Mouse (Mus musculus) kidney, adult 2 months (tissue): ENCODE data around the gene Cxcl14.

ENCODE experiments used
- CTCF ChIP-seq: fragments of 200-500 bp; conservative IDR thresholded peaks from 2 replicates; pipeline ENCODE4 v1.5.1; 2011; ENCODE audit warnings: low read depth, mild to moderate bottlenecking, control low read depth, low read length, moderate library complexity, mixed read lengths; ENCODE audit not compliant: insufficient read depth, insufficient read length
- POLR2A ChIP-seq: fragments of 200-500 bp; IDR thresholded peaks from one replicate; pipeline ENCODE4 v1.6.1; 2011; ENCODE audit warnings: low read depth, low read length, control low read depth

DNA sequence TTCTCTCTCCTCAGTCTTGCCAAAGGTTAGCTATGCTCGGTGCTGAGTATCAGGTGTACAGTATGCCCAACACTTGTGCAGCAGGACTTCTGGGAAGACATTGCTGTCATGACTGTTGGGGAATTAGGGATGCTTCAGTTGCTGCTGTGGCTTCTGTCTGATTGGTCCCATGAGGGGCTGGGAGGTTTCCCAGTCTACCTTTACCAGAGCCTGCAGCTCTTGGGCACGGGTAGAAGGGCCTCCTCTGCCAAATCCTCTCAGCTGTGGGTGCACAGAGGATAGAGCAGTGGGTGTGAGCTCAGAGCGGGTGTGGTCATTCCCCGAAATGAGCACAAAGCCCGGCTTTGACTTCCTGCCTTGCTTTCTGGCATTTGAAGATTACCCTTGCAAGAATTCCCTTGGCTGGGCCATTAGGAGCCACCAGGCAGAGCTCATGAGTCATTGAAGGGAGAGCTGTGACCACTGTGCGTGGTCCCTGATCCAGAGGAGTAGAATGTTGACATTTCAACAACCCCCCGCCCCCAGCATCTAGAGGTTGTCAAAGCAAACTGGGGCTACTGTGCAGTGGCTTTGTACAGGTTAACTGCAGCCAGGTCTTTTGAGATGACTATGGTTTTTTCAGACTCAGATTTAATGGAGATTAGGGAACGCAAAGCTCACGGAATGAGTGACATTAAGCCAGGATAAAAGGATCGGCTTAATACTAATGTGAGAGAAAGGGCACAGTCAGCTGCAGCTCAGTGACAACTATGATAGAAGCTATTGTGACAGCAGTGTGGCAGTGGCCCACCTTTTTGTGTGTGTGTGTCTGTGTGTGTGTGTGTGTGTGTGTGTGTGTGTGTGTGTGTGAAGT lies 34.5 kb upstream of the Cxcl14 start:
- no peak for TF ChIP-seq POLR2A
- TF ChIP-seq CTCF: no peak
